Mouse (Mus musculus): Measurements from ENCODE around the gene Gstm2. TPM values are rescaled to one million over a fixed set of nuclear protein-coding genes. Genes with fewer than 3 reads are reported as not detected.
"Not testable (repeated sequence)": the region's sequence is repeated elsewhere in the genome, so short reads cannot be mapped to it uniquely, and the experiment has no call there.

Gene Gstm2
- polyA plus RNA-seq, 1 experiment from 2014 or later: 46.6 TPM

DNA sequence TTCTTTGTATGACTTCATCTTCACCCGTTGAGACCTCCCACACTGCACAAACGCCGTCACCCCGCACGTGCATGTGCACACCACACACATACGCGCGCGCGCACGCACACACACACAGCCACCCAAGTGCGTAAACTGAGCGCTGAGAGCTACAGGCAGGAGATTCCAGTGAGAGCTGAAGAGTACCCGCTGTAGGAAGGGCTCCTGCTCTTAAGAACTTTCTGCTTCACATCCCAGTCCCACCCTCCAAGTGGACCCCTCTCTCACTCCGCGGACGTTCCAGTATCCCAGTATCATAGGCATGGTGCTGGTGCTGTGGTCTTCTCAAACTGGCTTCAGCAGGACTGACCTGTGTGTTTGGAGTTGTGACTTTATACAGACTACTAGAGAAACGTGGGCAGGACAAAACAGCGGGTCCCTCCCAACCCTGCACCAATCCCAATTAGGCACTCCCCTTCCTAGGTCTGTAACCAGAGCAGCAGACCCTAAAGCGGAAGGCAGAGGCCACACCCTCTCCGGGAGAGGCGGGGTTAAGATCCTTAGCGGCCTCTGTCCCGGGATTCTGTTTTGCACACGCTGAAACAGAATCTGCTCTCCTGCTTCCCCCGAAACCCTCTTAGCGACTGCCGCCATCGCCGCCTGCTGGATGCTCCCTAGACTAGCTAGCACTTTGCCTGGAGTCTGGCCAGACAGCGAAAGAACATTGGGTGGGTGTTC lies 31.4 kb upstream of the Gstm2 start, which contains the start of gene Gstm1:
Gene Gstm1, minus strand, starts transcription at position 501 of the 717 bp plus-strand sequence.
- peak within 1 kb of the TSS; percentile 65 for H3K9ac ChIP-seq
- H3K27me3 ChIP-seq: no peaks in the 10 kb centered on the region
- peak within 1 kb of the TSS; percentile 82 for H3K4me2 ChIP-seq
- no peaks in the 10 kb centered on the region for H3K36me3 ChIP-seq
- peak; percentile 98 for ATAC-seq (ENCODE audit: insufficient number of reproducible peaks, insufficient read depth, low FRiP score, low TSS enrichment, low read depth)
- peak within 1 kb of the TSS; percentile 93 for H3K27ac ChIP-seq
- under 1% methylated on average over 31 of the region's 31 CpGs for WGBS
- H3K4me3 ChIP-seq: peak within 1 kb of the TSS; percentile 47
- H3K4me1 ChIP-seq: peaks cover 15% of the 10 kb centered on the region
- no peaks in the 10 kb centered on the region for H3K9me3 ChIP-seq

DNA sequence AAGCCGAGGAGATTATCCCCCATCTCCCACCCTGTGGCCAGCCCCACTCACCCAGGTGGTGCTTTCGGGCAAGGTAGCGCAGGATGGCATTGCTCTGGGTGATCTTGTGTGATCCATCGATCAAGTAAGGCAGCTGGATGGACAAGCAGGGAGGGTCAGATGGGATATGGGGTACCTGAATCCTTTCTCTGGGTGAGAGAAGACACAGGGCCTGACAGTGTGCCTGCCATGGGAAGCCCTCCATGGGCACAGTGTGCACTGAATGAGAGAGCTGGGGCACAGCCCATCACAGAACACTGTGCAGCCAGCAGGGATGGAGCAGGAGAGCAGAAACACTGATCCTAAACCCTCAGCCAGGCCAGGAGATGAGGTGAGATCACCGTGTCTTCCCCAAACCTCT lies 30.2 kb upstream of the Gstm2 start:
- Histone ChIP-seq H3K4me1 (peaks cover 15% of the 10 kb centered on the region), H3K9ac (peak overlapping the region; percentile 40; the same call in 1 of the 2 replicates), H3K4me2 (peak overlapping the region; percentile 82)
- H3K4me3 ChIP-seq; ATAC-seq (ENCODE audit: insufficient number of reproducible peaks, insufficient read depth, low FRiP score, low TSS enrichment, low read depth); H3K27ac ChIP-seq; H3K36me3 ChIP-seq; H3K27me3 ChIP-seq; H3K9me3 ChIP-seq: not testable (repeated sequence)
- WGBS: 88% methylated on average over 5 of the region's 5 CpGs

GRCm38 (mm10) chr3:108014974-108015346 lies 28.7 kb upstream of the Gstm2 start:
- Histone ChIP-seq H3K36me3 (no peaks in the 10 kb centered on the region), H3K9ac (no peak overlapping the region), H3K4me1 (peaks cover 15% of the 10 kb centered on the region), H3K4me3 (no peak overlapping the region), H3K4me2 (no peak overlapping the region), H3K27ac (no peak overlapping the region), H3K9me3 (no peaks in the 10 kb centered on the region), H3K27me3 (no peaks in the 10 kb centered on the region)
- WGBS: 94% methylated on average over 2 of the region's 2 CpGs
- ATAC-seq (ENCODE audit: insufficient number of reproducible peaks, insufficient read depth, low FRiP score, low TSS enrichment, low read depth): no peak

DNA sequence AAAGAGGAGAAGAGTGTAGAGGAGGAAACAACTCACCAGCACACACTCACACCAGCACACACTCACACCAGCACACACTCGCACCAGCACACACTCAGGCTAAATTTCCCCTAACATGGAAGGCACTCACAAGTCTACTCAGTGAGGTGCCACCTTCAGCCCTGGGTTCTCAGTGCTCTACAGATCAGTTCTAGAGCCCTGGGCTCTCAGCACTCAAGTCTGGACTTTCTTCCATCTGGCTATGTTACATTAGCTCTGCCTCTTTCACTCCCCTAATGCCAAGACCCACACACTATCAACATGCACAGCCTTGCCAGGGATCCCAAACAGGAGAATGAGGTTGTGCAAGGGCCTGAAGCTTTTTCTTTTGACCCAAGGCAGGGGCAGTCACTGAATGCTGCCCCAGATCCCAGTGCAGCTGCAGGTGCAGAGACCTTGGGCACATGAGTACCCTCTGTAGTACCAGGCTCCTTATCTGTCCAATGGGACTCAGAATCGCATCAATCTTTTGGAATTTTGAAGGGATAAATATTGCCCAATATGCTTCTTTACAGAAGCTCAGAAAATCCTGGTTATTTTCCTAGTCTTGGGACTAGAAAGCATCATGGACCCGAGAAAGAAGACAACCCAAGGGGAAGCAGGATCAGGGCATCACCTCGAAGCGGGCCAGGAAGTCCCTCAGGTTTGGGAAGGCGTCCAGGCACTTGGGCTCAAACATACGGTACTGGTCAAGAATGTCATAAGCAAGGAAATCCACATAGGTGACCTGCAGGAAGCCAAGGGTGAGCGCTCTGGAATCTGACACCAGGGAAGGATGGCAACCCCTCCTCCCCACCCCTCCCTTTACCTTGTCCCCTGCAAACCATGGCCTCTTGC lies 28.1 kb upstream of the Gstm2 start:
- H3K4me1 ChIP-seq: peaks cover 15% of the 10 kb centered on the region
- WGBS: 69% methylated on average over 8 of the region's 8 CpGs
- no peak overlapping the region for H3K27ac ChIP-seq
- H3K9me3 ChIP-seq: no peaks in the 10 kb centered on the region
- H3K9ac ChIP-seq: no peak overlapping the region
- no peak overlapping the region for H3K4me2 ChIP-seq
- H3K36me3 ChIP-seq: no peaks in the 10 kb centered on the region
- ATAC-seq (ENCODE audit: insufficient number of reproducible peaks, insufficient read depth, low FRiP score, low TSS enrichment, low read depth): no peak
- H3K4me3 ChIP-seq: no peak overlapping the region
- no peaks in the 10 kb centered on the region for H3K27me3 ChIP-seq

- Histone ChIP-seq H3K27me3 (no peaks in the 10 kb centered on the region), H3K9me3 (no peaks in the 10 kb centered on the region), H3K4me1 (peaks cover 13% of the 10 kb centered on the region), H3K4me2 (no peak overlapping the region), H3K36me3 (no peaks in the 10 kb centered on the region), H3K27ac (no peak overlapping the region), H3K4me3 (no peak overlapping the region), H3K9ac (0 out of 2 replicates have a peak overlapping the region, but pooled peaks have one; percentile 16)
- ATAC-seq (ENCODE audit: insufficient number of reproducible peaks, insufficient read depth, low FRiP score, low TSS enrichment, low read depth): no peak
- 86% methylated on average over 4 of the region's 4 CpGs for WGBS
Measured at GRCm38 (mm10) chr3:108013331-108013871, 27.1 kb upstream of the Gstm2 start.

DNA sequence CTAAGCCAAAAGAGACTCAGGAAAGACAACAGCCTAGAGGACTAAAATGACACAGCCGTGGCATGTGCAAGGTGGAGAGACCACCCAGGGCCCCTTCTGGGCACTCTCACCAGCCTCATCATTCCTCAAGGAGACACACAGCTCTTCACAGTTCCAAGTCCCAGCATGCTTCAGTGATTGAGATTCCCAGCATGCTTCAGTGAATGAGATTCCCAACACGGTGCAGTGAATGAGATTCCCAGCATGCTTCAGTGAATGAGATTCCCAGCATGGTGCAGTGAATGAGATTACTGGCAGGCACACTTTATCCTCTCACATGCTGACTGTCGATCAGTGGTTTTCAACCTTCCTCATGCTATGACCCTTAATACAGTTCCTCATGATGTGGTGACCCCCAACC lies 25.3 kb upstream of the Gstm2 start:
- Histone ChIP-seq H3K36me3 (no peaks in the 10 kb centered on the region), H3K9ac (no peak overlapping the region), H3K4me2 (no peak overlapping the region), H3K4me1 (peaks cover 1% of the 10 kb centered on the region; the same call in 1 of the 2 replicates), H3K9me3 (no peaks in the 10 kb centered on the region), H3K4me3 (no peak overlapping the region), H3K27ac (no peak overlapping the region), H3K27me3 (no peaks in the 10 kb centered on the region)
- ATAC-seq (ENCODE audit: insufficient number of reproducible peaks, insufficient read depth, low FRiP score, low TSS enrichment, low read depth): no peak
- 63% methylated on average over 3 of the region's 3 CpGs for WGBS

- WGBS: 79% methylated on average over 2 of the region's 2 CpGs
- no peak overlapping the region for H3K4me3 ChIP-seq
- no peak overlapping the region for H3K9ac ChIP-seq
- no peak overlapping the region for H3K4me2 ChIP-seq
- ATAC-seq (ENCODE audit: insufficient number of reproducible peaks, insufficient read depth, low FRiP score, low TSS enrichment, low read depth): no peak
- no peaks in the 10 kb centered on the region for H3K36me3 ChIP-seq
- no peak overlapping the region for H3K27ac ChIP-seq
- no peaks in the 10 kb centered on the region for H3K4me1 ChIP-seq
- no peaks in the 10 kb centered on the region for H3K9me3 ChIP-seq
- no peaks in the 10 kb centered on the region for H3K27me3 ChIP-seq
Measured at GRCm38 (mm10) chr3:108010286-108010685, 24.0 kb upstream of the Gstm2 start.

GRCm38 (mm10) chr3:108002021-108002420 lies 15.8 kb upstream of the Gstm2 start:
- 70% methylated on average over 8 of the region's 8 CpGs for WGBS
- no peaks in the 10 kb centered on the region for H3K27me3 ChIP-seq
- H3K9me3 ChIP-seq: no peaks in the 10 kb centered on the region
- no peaks in the 10 kb centered on the region for H3K4me1 ChIP-seq
- H3K4me2 ChIP-seq: no peak overlapping the region
- H3K36me3 ChIP-seq: no peaks in the 10 kb centered on the region
- no peak for ATAC-seq (ENCODE audit: insufficient number of reproducible peaks, insufficient read depth, low FRiP score, low TSS enrichment, low read depth)
- no peak overlapping the region for H3K9ac ChIP-seq
- no peak overlapping the region for H3K27ac ChIP-seq
- no peak overlapping the region for H3K4me3 ChIP-seq

GRCm38 (mm10) chr3:107999491-107999890 lies 13.2 kb upstream of the Gstm2 start:
- ATAC-seq (ENCODE audit: insufficient number of reproducible peaks, insufficient read depth, low FRiP score, low TSS enrichment, low read depth): no peak
- no peaks in the 10 kb centered on the region for H3K27me3 ChIP-seq
- H3K4me3 ChIP-seq: no peak overlapping the region
- H3K36me3 ChIP-seq: no peaks in the 10 kb centered on the region
- H3K9me3 ChIP-seq: no peaks in the 10 kb centered on the region
- H3K4me2 ChIP-seq: no peak overlapping the region
- no peak overlapping the region for H3K9ac ChIP-seq
- 83% methylated on average over 3 of the region's 3 CpGs for WGBS
- no peak overlapping the region for H3K27ac ChIP-seq
- no peaks in the 10 kb centered on the region for H3K4me1 ChIP-seq

DNA sequence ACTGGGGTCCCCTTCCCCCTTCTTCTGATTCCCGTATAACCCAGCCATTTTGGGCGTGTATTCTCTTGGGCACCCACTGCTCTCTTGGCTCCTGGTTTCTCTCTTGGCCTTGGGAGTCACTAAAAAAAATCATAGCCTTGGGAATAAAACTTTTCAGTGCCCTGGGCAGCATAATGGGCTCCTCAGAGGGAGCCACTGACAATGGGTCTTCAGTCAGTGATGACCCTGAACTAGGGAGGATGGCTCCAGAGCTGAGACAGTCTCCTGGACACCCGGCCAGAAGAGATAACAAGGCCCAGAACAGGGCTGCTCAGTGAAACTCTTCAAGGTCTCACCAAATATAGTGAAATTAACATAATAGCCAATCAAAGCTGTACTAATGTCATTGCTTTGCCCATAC lies 12.3 kb upstream of the Gstm2 start:
- Histone ChIP-seq H3K27me3 (no peaks in the 10 kb centered on the region), H3K9ac (no peak overlapping the region), H3K4me1 (no peaks in the 10 kb centered on the region), H3K27ac (no peak overlapping the region), H3K9me3 (0 out of 2 replicates have a peak, but pooled peaks cover 4% of the 10 kb centered on the region), H3K36me3 (no peaks in the 10 kb centered on the region), H3K4me2 (no peak overlapping the region), H3K4me3 (no peak overlapping the region)
- ATAC-seq (ENCODE audit: insufficient number of reproducible peaks, insufficient read depth, low FRiP score, low TSS enrichment, low read depth): no peak
- 76% methylated on average over 3 of the region's 3 CpGs for WGBS

- H3K4me3 ChIP-seq: no peak overlapping the region
- H3K9ac ChIP-seq: no peak overlapping the region
- H3K9me3 ChIP-seq: 0 out of 2 replicates have a peak, but pooled peaks cover 4% of the 10 kb centered on the region
- H3K36me3 ChIP-seq: no peaks in the 10 kb centered on the region
- ATAC-seq (ENCODE audit: insufficient number of reproducible peaks, insufficient read depth, low FRiP score, low TSS enrichment, low read depth): no peak
- H3K27me3 ChIP-seq: no peaks in the 10 kb centered on the region
- no peaks in the 10 kb centered on the region for H3K4me1 ChIP-seq
- WGBS: 74% methylated on average over 4 of the region's 4 CpGs
- H3K4me2 ChIP-seq: no peak overlapping the region
- H3K27ac ChIP-seq: no peak overlapping the region
Measured at GRCm38 (mm10) chr3:107996576-107996975, 10.3 kb upstream of the Gstm2 start.
